Mouse (Mus musculus) kidney, postnatal 14 days (tissue): ENCODE results near the gene Ppdpf.
"Not testable (repeated sequence)": the region's sequence is repeated elsewhere in the genome, so short reads cannot be mapped to it uniquely, and the experiment has no call there.

ENCODE experiments used
- DNase-seq: peaks from one replicate; pipeline ENCODE4 v3.0.0; 2022; ENCODE audit warnings: mixed read lengths

The Ppdpf gene

DNA sequence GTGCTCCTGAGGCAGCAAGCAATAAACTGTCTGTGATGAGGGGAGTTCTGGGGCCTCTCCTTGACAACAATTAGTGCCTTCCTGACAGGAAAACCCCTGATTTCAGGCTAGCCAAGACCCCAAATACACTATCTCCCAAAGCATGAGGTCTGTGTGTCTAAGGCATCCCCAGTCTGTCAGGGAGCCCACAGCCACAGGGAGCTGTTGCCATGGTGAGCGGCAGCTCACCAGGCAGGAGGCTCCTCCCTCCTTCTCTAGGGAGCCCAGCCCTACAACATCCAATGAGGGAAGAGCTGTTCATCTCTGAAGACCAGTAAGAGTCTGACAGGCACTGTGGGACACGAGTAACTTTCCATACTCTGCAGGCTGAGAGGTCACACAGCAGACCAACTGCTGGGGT, 27.3 kb upstream of the Ppdpf start:
- DNase-seq: no peak

DNA sequence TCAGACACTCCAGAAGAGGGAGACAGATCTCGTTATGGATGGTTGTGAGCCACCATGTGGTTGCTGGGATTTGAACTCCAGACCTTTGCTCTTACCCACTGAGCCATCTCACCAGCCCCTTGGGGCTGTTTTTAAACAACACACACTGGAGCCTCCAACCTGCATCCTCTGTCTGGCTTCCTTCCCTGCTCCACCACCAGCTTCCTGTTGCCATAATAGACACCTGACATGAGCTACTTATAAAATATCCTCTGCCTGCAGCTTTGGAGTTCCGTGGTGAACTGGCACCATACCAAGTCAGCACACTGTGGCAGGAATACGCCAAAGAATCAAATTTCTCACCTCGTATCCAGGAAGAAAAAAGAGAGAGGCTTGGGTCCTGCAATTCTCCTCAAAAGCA, 26.2 kb upstream of the Ppdpf start:
- no peak for DNase-seq

DNA sequence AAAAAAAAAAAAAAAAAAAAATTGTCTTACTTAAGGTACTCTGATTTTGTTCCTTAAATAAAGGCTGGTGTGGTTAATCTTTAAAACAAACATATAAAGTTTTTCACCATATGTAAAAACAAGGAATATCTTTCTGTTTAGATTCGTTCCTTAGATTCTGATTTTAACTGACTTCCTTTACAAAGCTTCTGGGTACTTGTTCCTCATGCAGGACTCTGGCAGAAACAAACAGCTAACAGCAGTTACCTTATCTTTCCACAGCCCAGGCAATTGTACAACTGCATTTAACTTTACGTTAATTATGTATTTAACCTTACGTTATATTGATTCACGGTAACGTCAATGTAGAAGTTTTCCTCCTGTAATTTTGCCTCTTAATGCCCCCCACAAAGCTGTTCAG, 20.6 kb upstream of the Ppdpf start:
- DNase-seq: no peak

DNA sequence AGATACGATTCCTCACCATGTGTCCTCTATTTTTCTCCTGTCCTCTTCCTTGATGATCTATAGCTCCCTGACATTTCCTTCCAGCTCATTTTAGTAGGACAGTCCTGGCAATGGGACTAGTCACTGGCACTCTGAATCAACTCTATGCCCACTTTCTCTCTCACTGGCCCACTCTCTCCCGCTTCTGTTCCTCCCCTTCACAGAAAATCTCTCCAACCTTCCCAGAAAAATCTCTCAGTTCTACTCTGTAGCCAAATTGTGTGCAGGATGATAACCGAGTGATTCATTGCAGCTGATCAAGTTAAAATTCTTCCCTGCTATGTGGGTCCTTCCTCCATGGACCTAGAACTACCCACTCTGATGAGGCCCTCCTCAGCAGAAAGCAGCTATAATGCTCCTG, 12.4 kb upstream of the Ppdpf start:
- no peak for DNase-seq

DNA sequence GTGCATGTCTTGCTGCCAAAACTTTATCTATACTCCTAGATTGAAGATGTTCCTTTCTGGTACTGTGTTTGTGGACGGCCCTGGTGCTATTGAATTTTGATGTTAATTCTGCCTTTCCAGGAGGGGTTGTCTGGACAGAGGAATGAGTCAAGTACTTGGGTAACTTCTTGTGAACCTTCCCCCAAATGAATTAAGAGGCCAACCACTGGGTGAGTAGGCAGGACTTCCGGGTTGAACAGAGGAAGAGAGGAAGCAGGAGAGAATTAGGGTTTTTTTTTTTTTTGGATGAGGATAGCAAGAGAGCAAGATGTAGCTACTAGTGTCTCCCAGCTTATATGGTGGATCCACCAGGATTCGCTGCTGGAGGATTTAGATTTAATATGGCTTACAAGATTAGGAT, 9.0 kb upstream of the Ppdpf start:
- DNase-seq: no peak

DNA sequence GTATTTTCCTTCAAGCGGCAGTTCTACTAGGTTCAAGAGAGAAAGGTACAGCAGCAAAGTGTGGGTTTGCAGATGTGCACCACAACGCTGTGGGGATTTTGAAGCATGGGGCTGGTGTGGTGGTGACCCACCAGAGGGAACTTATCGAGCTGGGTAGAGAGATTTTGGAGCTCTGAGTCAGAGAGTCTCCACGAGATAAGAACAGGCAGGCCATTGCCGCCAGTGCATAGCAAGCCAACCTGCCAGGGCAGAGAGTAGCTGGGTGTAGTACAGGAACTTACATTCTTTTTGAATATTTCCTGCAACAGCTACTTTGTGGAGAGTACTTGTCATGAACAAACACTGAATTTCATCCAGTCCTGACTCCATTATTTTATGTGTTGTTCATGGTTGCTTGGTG, 8.6 kb upstream of the Ppdpf start:
- DNase-seq: no peak

DNA sequence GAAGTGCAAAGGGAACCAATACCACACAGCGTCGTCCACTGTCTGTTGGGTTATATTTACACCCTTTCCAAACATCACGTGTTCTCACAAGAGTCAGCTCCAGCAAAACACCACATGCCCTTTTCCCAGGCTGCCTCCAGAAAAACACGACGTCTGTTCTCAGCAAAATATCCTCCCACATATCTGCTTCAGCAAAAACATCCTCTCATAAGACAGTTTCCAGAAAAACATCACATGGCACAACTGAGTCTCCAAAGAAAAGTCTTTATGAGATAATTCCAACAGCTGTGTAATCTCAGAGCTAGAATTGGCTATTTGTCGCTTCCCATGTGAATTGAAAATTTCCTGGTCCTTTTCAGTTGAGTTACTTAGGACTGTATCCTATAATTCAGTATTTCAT, 6.1 kb upstream of the Ppdpf start:
- no peak for DNase-seq

DNA sequence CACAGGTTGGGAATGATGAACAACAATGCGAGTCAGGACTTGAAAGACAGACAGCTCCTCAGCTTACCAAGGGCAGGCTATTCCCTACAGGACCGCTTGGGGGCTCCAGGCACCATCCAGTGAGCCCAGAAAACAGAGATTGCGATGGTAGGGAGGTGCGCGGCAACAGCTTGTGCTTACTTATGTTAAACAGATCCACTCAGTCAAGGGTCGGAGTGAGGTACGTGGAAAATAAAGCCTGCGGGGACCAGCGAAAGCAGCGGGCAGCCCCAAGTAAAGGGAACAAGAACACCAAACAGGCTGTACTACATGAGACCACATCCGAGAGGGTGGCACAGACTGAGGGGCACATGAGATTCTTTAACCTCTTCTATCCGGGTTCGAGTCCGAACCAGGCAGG, 412 bp upstream of the Ppdpf start:
- DNase-seq: peak; percentile 91

DNA sequence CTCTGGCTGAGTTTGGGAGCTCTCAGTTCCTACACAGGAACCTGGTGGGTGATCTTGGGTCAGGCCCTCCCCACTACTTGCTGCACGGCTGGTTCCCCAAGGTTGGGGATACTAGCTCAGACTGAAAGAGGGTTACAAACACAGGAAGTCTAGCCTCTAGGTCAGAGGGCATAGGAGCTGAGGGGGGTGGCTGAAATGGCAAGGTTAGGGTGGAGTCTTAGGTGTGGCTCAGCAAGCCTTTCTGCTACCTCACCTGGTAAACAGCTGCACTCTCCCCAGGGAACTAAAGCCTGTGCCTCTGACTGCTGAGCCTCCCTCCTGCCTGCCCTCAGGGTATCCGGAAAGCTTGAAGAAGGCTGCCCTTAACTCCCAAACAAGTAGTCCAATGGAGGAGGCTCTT, 1.6 kb downstream of the Ppdpf start:
- peak; percentile 6 for DNase-seq

DNA sequence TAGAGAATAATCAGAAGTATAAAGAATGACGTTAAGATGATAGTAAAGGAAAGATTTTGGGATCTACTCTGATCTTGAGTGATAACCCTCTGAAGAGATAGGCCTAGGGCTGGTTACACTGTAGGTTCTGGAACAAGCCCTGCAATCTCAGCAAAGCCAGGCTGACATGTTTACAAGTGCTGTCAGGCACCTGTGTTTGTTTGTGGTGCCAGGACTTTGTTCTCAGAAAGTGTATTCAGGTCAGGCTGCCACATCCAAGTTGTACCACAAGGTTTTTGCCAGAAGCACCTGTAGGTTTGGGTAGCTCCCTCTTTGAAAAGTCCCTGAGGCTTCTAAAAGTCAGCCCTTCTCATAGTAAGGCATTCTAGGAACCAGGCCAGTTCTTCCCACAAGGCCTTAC, 2.3 kb downstream of the Ppdpf start:
- no peak for DNase-seq

DNA sequence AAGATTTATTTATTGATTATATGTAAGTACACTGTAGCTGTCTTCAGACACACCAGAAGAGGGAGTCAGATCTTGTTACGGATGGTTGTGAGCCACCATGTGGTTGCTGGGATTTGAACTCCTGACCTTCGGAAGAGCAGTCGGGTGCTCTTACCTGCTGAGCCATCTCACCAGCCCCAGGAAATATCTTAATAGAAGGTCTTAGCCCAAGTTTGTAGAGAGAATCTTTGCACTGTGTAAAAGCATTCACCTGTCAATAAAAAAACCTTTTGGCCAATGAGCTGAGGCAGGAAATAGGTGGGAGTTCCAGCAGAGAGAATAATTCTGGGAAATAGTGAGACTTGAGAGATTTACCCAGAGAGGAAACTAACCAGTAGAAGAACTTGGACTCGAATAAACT, 4.3 kb downstream of the Ppdpf start:
- DNase-seq: not testable (repeated sequence)

DNA sequence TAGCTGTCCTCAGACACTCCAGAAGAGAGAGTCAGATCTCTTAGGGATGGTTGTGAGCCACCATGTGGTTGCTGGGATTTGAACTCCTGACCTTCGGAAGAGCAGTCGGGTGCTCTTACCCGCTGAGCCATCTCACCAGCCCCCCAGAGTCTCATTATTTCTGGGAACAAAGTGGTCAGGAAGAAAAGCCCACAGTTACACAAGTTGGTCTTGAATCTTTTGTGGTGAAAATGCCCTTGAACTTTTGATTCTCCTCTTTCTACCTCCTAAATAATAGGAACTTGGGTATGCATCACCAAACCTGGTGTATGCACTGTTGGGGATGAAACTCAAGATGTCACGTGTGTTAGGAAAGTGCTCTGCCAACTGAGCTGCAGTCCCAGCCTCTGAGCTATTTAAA, 4.9 kb downstream of the Ppdpf start:
- DNase-seq: no peak

DNA sequence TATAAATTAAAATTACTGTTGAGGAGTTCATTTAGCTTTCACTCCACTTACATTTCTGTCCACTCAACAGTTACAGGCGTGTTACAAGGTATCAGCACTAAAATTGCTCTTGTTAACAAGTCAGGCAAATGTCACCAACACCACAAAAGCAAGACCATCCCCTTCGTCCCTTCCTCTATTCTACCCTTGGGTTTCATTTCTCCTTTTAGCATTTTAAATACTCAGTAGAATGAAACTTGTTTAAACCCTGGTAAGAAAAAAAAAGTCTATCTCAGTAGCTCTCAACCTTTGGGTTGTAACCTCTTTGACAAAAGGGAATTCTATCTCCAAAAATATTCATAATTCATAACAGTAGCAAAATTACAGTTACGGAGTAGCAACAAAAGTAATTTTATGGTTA, 6.0 kb downstream of the Ppdpf start:
- no peak for DNase-seq

DNA sequence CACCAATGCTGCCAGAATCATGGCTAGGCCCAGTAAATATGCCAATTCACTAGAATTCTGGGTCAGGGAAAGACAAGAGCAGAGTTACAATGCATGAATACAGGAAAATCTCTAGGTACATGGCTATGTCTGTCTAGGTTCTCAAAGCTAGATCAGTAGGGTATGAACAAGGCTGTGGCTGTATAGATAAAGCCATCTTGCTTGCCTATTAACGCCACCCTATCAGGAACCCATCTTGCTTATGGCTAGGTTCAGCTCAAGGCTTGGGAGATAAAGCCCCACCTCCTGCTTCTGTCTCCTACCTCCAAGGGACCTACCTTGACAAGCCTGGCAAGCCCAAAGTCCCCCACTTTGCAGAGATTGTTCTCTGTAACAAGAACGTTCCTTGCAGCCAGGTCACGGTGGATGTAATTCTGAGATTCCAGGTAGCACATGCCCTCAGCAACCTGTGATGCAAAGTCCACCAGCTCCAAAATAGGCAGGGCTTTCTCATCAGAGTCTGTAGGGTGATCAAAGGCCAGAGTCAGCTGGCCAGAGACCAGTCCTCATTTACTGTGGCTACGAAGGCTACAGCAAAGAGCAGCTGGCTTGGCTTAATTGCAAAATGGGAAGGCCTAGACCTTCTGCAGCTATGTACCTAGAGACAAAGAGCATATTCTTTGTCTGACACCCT, 9.7 kb downstream of the Ppdpf start:
- DNase-seq: peak; percentile 42

DNA sequence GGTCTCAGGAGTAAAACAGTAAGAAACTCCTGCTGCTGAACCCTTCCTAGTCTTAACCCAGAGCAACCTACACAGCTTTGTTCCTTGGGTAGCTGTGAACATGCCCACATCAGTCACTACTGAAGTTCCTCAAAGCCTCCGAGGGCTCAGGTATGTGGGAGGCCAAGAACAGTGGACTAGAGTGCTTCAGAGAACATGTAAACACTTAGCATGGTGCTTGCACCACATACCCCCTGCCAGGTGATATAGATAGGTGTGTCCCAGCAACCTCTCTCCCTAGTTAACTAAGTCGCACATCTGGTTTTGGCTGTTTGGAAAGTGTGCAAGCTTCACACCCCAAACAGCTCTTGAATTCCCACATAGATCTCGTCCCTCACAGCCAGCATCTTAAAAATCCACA, 14.6 kb downstream of the Ppdpf start:
- no peak for DNase-seq

DNA sequence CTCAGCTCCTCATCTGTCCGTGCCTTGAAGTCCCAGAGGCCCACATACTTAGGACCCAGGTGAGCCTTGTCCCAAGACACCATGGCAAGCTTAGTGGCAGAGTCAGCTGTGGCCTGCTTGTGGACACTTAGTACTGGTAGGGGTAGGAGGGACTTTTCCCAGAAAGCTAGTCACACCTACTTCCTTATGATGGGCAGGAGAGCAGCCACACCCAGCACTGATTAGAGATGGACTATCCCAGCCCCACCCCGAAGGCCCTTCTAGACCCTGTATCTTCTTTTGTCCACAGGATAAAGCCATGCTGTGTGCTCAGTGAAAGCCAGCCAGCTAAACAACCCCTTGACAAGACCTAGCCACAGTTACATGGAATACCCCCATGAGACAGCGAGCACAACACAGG, 15.4 kb downstream of the Ppdpf start, which contains the start of gene Ptk6:
TSS of gene Ptk6 (minus strand) at position 368 of the 400 bp plus-strand sequence.
- no peak for DNase-seq

DNA sequence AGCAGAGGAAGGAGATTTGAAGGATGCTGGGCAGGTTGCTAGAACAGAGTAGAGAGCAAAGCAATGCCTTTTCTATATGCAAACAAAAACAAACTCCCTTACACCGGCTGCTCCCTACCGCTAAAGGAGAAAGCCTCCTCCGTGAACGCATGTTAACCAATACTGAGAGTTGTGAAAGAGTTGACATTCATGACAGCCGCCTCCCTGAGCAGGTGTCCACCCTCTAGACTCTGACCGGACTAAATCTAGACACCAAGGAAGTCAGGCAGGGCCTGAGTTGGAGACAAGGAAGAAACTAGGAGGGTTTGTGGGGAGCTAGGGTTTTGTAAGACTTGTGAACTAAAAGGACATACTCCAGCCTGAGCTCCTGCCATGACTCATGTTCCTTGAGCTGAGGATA, 15.8 kb downstream of the Ppdpf start:
- no peak for DNase-seq

DNA sequence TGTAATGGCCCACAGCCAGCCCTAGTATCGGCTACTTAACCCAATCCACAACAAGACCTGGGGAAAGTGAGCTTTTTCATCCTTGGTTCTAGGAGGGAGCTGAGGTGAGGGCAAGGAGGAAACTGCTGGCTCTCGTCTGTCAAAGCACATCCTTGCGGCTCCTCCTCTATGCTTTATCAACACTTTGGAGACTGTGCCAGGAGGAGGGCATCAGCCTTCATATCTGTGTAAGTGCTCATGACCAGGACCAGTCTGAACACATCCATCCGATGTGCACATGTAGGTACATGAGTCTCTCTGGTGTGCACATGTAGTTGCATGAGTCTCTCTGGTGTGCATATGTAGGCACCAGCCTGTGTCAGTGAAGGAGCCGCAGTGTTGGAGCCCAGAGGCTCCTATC, 18.6 kb downstream of the Ppdpf start:
- no peak for DNase-seq

DNA sequence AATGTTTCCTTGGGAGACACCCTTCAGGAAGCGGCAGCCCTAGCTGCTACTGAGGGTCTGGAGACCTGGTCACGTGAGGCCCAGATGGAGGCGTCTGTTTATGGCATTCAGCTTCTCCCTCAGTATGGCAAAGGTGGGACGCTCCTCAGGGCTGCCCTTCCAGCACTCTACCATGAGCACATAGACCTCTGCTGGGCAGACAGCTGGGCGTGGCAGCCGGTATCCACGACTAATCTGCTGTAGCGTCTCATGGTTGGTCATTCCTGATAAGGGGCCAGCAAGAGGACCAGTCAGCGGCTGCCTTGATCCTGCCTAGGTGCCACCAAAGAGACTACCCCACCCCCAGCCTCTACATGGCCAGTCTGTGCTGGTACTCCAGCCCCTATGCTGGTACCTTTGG, 19.1 kb downstream of the Ppdpf start:
- DNase-seq: no peak

DNA sequence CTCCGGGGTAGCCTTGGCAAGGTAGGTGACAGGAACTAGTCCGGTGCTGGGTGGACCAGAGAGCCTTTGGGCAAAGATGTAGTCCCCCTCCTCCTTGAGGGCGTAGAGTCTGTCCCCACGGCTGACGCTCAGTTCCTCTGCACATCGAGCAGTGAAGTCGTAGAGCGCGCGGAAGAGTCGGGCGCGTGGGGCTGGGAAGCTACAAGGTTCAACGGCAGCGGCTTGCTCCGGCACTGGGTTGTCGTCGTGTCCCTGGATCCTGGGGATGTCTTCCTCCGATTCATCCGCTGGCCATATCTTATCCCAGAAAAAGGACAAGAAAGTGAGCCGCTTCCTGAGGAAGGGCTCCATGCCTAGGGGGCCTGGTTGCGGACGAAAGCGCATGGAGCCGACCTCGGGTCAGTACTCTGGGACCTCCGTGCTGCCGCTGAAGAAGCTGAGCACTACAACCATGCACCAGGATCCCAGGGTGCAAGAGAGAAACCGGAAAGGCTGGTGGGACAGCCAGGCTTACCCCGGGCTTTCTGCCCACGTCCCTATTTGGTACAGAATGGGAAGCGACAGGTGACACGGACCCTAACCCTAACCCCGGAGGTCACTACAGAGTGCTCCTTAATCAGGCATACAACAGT, 25.5 kb downstream of the Ppdpf start:
- DNase-seq: no peak

DNA sequence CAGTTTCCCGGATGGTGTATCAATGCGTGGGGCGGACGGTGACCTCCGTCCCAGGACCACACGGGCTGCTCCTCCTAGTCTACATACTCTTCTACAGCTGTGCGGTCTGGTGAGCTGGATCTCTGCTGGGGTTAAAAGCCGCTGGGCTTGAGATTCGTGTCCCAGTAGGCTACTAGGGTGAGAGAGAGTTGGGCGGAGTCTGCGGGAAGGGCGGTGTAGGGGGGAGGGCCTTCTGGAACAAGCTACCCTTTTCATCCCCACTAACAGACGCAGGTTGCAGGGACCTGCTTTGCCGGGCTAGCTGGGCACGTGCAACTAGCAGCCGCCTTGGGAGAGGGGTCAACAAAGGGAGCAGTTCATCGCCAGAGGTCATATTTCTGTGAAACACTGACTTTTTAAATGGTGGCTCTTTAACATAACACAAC, 26.0 kb downstream of the Ppdpf start, which contains the start of gene Srms:
TSS of gene Srms (minus strand) at position 165 of the 425 bp plus-strand sequence.
- DNase-seq: peak; percentile 47

DNA sequence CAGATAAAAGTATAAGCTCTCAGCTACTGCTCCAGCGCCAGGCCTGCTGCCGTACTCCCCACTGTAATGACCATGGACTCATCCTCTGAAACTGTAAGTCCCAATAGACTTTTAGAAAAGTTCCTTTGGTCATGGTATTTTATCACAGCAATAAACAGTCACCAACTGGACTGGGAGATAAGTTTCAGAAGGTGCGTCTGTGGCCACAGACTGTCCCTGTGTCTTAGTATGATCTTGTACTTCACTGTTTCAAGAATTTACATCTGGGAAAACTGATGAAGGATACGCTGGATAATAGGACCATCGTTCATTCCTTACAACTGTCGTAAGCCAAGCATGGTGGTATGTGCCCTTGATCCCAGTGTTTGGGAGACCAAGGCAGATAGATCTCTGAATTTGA, 29.0 kb downstream of the Ppdpf start:
- no peak for DNase-seq

DNA sequence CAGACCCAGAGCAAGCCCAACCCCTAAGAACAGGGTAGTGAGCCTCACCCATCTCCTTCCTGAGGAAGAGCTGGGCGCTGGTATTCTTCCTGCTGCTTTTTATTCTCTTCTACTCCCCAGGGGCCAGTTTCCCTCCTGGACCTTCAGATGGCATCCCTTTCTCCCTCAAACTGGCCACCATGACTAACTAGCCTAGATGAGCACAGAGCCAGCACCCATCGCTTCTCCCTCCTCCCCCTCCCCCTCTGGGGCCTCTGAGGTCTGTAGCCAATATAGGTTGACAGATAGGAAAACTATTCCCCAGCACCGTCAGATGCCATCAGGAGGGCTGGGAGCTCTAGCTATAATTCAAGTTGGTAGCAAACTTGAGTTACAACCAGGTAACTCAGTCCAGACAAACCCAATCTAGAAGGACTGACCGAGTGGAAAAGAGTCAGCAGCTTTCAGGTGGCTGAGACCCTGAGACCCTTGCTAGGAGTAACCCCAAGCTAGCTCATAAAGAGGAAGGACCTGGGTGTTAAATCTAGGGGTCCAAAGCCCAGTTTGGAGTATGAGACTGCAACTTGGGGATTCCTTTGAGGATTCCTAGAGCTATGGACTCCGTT, 31.9 kb downstream of the Ppdpf start:
- peak; percentile 23 for DNase-seq

DNA sequence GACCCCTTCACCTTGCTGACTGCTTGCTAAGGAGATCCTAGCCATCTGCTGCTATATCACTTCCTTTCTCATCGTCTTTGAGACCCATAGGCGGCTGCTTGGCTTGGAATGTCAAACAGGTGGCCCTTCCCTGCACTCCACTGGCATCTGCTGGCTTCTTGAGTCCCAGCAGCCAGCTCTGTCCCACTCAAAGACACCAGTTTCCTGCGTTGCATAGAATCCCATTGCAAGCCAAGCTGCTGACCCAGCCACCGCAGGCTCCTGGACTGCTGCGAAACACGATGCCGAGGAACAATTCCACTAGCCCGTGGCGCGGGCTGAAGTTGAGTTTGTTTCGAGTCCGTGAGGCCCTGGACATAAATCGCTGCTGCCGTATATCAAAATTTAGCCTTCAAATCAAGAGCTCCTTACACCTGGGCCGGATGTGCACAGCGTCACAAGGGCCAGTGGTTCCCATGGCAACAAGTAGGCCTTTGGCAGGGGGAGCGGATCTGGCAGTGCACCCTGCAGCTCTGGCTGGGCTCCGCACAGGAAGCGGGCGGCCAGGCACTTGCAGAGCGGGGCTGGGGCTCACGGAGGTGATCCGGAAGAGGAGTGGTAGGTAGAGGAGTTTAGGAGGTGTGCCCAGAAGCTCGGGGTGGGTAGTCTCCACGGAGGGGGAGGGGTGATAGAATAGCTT, 32.6 kb downstream of the Ppdpf start, which contains the start of gene Fndc11:
TSS of gene Fndc11 (plus strand) at position 476 of the 679 bp plus-strand sequence.
- DNase-seq: peak; percentile 89
